Mouse (Mus musculus) limb, embryonic 12.5 days (tissue): ENCODE results near the gene Armcx2. TPM values are rescaled to one million over a fixed set of nuclear protein-coding genes. Genes with fewer than 3 reads are reported as not detected.

ENCODE experiments used
- microRNA-seq: library from miRNA; unstranded; fragments of <30 nt; microRNA quantifications from one replicate; pipeline ENCODE4, GENCODE M21; 2017
- polyA plus RNA-seq: library from polyadenylated mRNA; unstranded; fragments of >200 nt; fragmentation: Nextera tagmentation; extraction: Ambion mirVana; gene quantifications from 2 replicates; pipeline ENCODE4 v1.2.1, GENCODE M21; 2016

Gene Armcx2
- polyA plus RNA-seq, 1 experiment from 2014 or later: 85.2 TPM

Small RNAs within 50 kb of the gene (microRNA-seq; reads per million reads assigned to microRNA genes)
- not detected for gene Mir7093

Other genes with a start within 250 kb of the Armcx2 start
- 0.99 and 1.4 TPM in 2 replicates for gene Btk, start 225.7 kb downstream of the Armcx2 start, polyA plus RNA-seq
- gene Rpl36a, start 223.6 kb downstream of the Armcx2 start, polyA plus RNA-seq: 418 and 426 TPM in 2 replicates
- 4.3 and 5.4 TPM in 2 replicates for gene Gla, start 208.1 kb downstream of the Armcx2 start, polyA plus RNA-seq
- 166 and 176 TPM in 2 replicates for gene Hnrnph2, start 208.0 kb downstream of the Armcx2 start, polyA plus RNA-seq
- 7.3 and 7.6 TPM in 2 replicates for gene Armcx4, start 122.7 kb downstream of the Armcx2 start, polyA plus RNA-seq
- 59.1 and 66.5 TPM in 2 replicates for gene Armcx1, start 91.3 kb downstream of the Armcx2 start, polyA plus RNA-seq
- 31.0 and 35.9 TPM in 2 replicates for gene Armcx6, start 57.8 kb downstream of the Armcx2 start, polyA plus RNA-seq
- gene Armcx3, start 52.6 kb downstream of the Armcx2 start, polyA plus RNA-seq: 60.1 and 63.6 TPM in 2 replicates
- gene Nxf2, start 155.5 kb upstream of the Armcx2 start, polyA plus RNA-seq: 1.1 and 1.3 TPM in 2 replicates
- 5.7 and 6.6 TPM in 2 replicates for gene Zmat1, start 200.0 kb upstream of the Armcx2 start, polyA plus RNA-seq